Mouse (Mus musculus) lung, postnatal 0 days (tissue): ENCODE measurements at regions not wholly inside any gene's neighbourhood (a gene's known extent, or its start where the extent isn't known, plus 50 kb on each side); places are given as distances from the start of the nearest gene placed in this dataset.

ENCODE experiments used
- CTCF ChIP-seq: IDR thresholded peaks from 2 replicates; pipeline ENCODE4 v1.5.1; 2016; ENCODE audit warnings: antibody characterized with exemption, mild to moderate bottlenecking
- EP300 ChIP-seq: IDR thresholded peaks from 2 replicates; pipeline ENCODE4 v1.6.1; 2016; ENCODE audit warnings: antibody characterized with exemption, mild to moderate bottlenecking, control low read depth

DNA sequence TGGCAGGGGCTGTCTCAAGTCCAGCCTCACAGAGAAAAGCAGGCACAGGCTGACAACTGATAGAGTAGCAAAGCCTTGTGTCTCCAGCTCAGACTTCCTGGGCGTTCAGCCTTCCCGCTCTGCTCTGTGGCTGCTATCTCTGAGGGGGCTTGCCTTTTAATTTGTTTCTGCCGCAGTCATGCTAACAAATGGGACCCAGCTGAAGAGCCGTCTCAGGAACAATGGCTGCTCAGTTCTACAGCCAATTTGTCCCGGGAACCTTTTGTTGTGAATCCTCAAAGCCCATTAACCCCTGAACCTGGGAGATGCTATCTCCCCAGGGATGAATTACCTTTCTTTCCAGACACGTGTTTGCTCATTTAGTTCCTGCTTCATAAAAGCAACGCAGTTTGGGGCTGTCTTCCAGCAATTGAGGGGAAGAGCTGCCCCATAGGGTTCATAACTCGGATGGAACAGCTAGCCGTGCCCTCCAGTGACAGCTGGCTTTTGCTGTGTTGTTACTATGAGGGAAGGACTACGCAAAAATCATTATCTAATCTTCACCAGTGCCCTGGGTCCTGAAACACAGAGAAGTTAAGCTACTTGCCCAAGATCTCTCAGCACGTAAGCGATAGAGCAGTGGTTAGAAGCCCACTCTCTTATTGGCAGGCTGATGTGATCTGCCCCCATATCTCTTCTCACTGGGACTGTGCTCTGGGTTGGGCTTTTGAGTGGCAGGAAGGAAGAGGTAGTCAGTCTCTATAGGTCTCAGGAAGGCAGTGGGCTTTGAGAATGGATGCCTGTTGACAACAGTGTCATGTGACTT is 240.9 kb downstream of the Rybp start:
- TF ChIP-seq CTCF = no peak
- no peak for TF ChIP-seq EP300
